Mouse (Mus musculus): ENCODE results near the gene Pfkm. TPM values are rescaled to one million over a fixed set of nuclear protein-coding genes. Genes with fewer than 3 reads are reported as not detected.

The Pfkm gene
- polyA plus RNA-seq, 1 experiment from 2014 or later, result 9.1 TPM

DNA sequence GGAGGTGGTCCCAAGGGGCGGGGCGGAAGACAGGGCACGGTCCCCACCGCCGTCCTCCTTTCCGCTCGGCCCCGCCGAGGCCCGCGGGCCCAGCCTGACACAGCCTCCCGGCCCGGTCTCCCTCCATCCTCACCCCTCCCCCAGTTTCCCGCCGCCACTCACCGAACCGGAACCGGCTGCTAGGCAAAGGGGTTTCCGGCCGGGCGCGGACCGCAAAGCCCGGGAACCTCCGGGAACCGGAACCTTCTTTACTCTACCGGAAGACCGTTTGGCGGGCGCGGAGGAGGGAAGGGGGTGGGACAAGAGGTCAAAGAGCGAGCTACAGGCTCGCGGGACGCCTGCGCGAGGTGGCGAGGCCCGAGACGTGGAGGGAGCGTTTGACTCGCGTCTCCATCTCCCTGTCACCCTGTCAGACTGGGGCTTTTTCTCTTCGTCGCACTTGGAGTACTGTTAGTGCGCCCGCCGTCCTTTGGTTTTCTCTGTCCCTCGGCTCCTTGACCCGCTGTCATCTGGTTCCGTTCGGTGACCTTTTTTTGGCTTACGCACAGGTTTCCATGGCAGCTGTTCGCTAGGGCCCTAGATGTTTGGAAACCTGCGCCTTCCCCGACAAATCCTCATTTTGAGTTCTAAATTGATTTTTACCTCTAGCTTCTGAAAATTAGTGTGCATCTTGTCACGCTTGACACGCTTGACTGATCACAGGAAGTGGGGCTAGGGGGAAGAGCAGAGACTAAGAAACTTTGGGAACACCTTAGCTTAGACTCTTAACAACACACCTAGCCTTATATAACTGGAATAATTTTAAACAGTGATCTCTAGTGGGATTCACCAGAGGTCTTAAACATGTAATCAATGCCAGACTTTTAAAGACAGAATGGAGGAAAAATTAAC lies 977 bp downstream of the Pfkm start, which contains the start of gene Senp1:
Gene Senp1 (minus strand): TSS at position 624 of the 891 bp plus-strand sequence.
- Histone ChIP-seq H3K9ac (replicated peaks) (peak within 1 kb of the TSS; percentile 97), H3K36me3 (replicated peaks; ENCODE audit: insufficient read depth, low read length) (no peaks in the 10 kb centered on the region), H3K4me2 (ENCODE audit: low read depth, low read length) (peak within 1 kb of the TSS; percentile 77), H3K9me3 (ENCODE audit: low read length) (no peaks in the 10 kb centered on the region), H3K27me3 (ENCODE audit: insufficient read depth, low read length) (no peaks in the 10 kb centered on the region), H3K4me3 (ENCODE audit: low read depth, low read length) (peak within 1 kb of the TSS; percentile 99), H3K4me1 (ENCODE audit: insufficient read depth) (peaks cover 8% of the 10 kb centered on the region; the same call in 1 of the 2 replicates), H3K27ac (ENCODE audit: low read depth) (peak within 1 kb of the TSS; percentile 98)
- DNase-seq (peak; percentile 93), ATAC-seq (peak; percentile 95)
- WGBS (ENCODE audit: insufficient replicate concordance), result under 1% methylated on average over 48 of the region's 58 CpGs
- no peak for TF ChIP-seq CTCF (IDR thresholded peaks at IDR 0.05; ENCODE audit: low read depth)
- peak; percentile 51; the same call in 1 of the 2 replicates for TF ChIP-seq EP300 (IDR thresholded peaks at IDR 0.05; ENCODE audit: low read depth)

DNA sequence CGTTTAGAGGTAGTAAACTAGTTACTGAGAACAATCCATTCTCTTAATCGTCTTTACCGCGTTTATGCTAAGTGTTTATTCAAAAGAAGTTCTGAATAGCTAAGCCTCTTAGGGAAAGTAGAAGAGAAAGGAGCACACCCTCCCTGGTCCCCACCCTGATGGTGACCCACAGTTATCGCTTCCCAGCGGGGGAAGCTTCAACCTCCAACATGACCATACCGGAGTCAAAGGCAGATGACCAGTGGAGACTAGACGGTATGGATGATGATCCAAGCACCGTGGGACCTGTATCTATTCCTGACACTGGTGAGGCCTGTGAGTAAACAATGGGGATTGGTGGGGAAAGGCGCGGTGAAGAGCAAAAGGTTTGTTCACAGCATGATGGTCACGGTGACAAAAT lies 2.5 kb downstream of the Pfkm start:
- Histone ChIP-seq H3K9me3 (ENCODE audit: low read length) (no peaks in the 10 kb centered on the region), H3K9ac (replicated peaks) (no peak overlapping the region), H3K4me3 (ENCODE audit: low read depth, low read length) (no peak overlapping the region), H3K36me3 (replicated peaks; ENCODE audit: insufficient read depth, low read length) (no peaks in the 10 kb centered on the region), H3K27ac (ENCODE audit: low read depth) (no peak overlapping the region), H3K4me1 (ENCODE audit: insufficient read depth) (peaks cover 8% of the 10 kb centered on the region; the same call in 1 of the 2 replicates), H3K27me3 (ENCODE audit: insufficient read depth, low read length) (no peaks in the 10 kb centered on the region), H3K4me2 (ENCODE audit: low read depth, low read length) (no peak overlapping the region)
- no peak for TF ChIP-seq EP300 (IDR thresholded peaks at IDR 0.05; ENCODE audit: low read depth)
- TF ChIP-seq CTCF (IDR thresholded peaks at IDR 0.05; ENCODE audit: low read depth), result no peak
- WGBS (ENCODE audit: insufficient replicate concordance), result 89% methylated on average over 12 of the region's 12 CpGs
- ATAC-seq (no peak), DNase-seq (no peak)

DNA sequence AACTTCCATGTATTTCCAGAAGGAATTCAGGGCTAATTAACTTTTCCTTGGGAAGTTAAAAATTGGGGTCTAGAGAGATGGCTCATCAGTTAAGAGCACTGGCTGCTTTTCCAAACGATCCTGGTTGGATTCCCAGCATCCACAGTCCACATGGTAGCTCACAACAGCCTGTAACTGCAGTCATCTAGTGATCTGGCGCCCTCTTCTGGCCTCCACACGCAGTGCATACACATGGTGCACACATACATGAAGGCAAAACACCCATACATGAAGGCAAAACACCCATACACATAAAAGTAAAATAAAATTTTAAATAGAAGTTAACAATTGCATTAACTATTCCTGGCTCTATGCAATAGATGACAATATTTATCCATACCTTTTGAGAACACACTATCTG lies 4.6 kb downstream of the Pfkm start:
- 58% methylated on average over 3 of the region's 3 CpGs for WGBS (ENCODE audit: insufficient replicate concordance)
- DNase-seq (peak; percentile 40), ATAC-seq (no peak)
- TF ChIP-seq CTCF (IDR thresholded peaks at IDR 0.05; ENCODE audit: low read depth) (peak; percentile 60), EP300 (IDR thresholded peaks at IDR 0.05; ENCODE audit: low read depth) (no peak)
- H3K27me3 ChIP-seq (ENCODE audit: insufficient read depth, low read length), result no peaks in the 10 kb centered on the region
- H3K9me3 ChIP-seq (ENCODE audit: low read length), result no peaks in the 10 kb centered on the region
- H3K4me1 ChIP-seq (ENCODE audit: insufficient read depth), result peaks cover 4% of the 10 kb centered on the region; the same call in 1 of the 2 replicates
- no peak overlapping the region for H3K4me2 ChIP-seq (ENCODE audit: low read depth, low read length)
- no peaks in the 10 kb centered on the region for H3K36me3 ChIP-seq (replicated peaks; ENCODE audit: insufficient read depth, low read length)
- H3K27ac ChIP-seq (ENCODE audit: low read depth), result no peak overlapping the region
- H3K9ac ChIP-seq (replicated peaks), result no peak overlapping the region
- H3K4me3 ChIP-seq (ENCODE audit: low read depth, low read length), result no peak overlapping the region

DNA sequence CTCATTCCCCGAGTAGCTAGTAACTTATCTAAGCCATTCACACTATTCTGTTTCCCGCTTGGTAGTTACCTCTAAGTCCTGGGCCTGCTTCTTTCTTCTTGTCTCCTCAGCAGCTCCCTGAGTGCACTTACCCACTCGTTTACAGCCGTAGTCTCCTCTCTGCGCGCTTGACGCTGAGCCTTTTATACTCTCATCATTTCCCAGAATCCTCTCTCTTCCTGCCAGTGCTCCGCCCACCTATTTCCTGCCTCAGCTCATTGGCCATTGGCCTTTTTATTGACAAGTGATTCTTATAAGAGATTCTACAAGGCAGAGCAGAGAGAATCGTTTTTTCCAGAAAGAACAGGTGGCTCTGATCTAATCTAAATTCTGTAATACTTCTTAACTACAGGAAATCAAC lies 6.1 kb downstream of the Pfkm start:
- no peak overlapping the region for H3K4me2 ChIP-seq (ENCODE audit: low read depth, low read length)
- WGBS (ENCODE audit: insufficient replicate concordance), result 84% methylated on average over 9 of the region's 9 CpGs
- no peak overlapping the region for H3K9ac ChIP-seq (replicated peaks)
- 0 out of 2 replicates have a peak, but pooled peaks cover 3% of the 10 kb centered on the region for H3K4me1 ChIP-seq (ENCODE audit: insufficient read depth)
- H3K27me3 ChIP-seq (ENCODE audit: insufficient read depth, low read length), result no peaks in the 10 kb centered on the region
- no peak for ATAC-seq
- no peaks in the 10 kb centered on the region for H3K9me3 ChIP-seq (ENCODE audit: low read length)
- no peaks in the 10 kb centered on the region for H3K36me3 ChIP-seq (replicated peaks; ENCODE audit: insufficient read depth, low read length)
- no peak overlapping the region for H3K27ac ChIP-seq (ENCODE audit: low read depth)
- no peak overlapping the region for H3K4me3 ChIP-seq (ENCODE audit: low read depth, low read length)
- DNase-seq, result no peak
- TF ChIP-seq EP300 (IDR thresholded peaks at IDR 0.05; ENCODE audit: low read depth) (no peak), CTCF (IDR thresholded peaks at IDR 0.05; ENCODE audit: low read depth) (no peak)

DNA sequence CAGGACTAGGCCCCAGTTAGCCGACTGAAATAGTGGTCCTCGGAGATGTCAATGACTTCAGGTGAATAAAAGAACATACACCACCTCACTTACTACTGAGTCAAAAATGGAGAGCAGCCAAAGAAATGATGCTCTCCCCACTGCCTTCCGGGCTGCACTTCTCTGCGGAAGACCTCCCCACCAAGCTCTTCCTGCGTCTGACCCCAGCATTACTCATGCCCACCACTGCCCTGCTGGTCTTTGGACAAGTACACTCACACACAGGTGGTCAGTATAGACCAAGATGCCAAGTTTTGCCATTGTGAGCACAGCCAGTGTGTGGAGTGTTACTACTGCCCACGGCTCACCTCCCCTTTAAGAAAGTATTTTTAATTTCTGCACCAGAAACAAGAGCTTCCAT lies 10.0 kb downstream of the Pfkm start:
- TF ChIP-seq EP300 (IDR thresholded peaks at IDR 0.05; ENCODE audit: low read depth), result no peak
- TF ChIP-seq CTCF (IDR thresholded peaks at IDR 0.05; ENCODE audit: low read depth), result no peak
- WGBS (ENCODE audit: insufficient replicate concordance), result 84% methylated on average over 6 of the region's 6 CpGs
- no peak for DNase-seq
- no peak for ATAC-seq
- H3K4me3 ChIP-seq (ENCODE audit: low read depth, low read length), result no peak overlapping the region
- no peaks in the 10 kb centered on the region for H3K9me3 ChIP-seq (ENCODE audit: low read length)
- no peaks in the 10 kb centered on the region for H3K36me3 ChIP-seq (replicated peaks; ENCODE audit: insufficient read depth, low read length)
- no peak overlapping the region for H3K4me2 ChIP-seq (ENCODE audit: low read depth, low read length)
- H3K27ac ChIP-seq (ENCODE audit: low read depth), result no peak overlapping the region
- no peaks in the 10 kb centered on the region for H3K27me3 ChIP-seq (ENCODE audit: insufficient read depth, low read length)
- no peaks in the 10 kb centered on the region for H3K4me1 ChIP-seq (ENCODE audit: insufficient read depth)
- H3K9ac ChIP-seq (replicated peaks), result no peak overlapping the region

GRCm38 (mm10) chr15:98106506-98106905 lies 14.1 kb downstream of the Pfkm start:
- TF ChIP-seq EP300 (IDR thresholded peaks at IDR 0.05; ENCODE audit: low read depth) (no peak), CTCF (IDR thresholded peaks at IDR 0.05; ENCODE audit: low read depth) (no peak)
- H3K4me1 ChIP-seq (ENCODE audit: insufficient read depth), result peaks cover 6% of the 10 kb centered on the region
- no peak overlapping the region for H3K4me2 ChIP-seq (ENCODE audit: low read depth, low read length)
- WGBS (ENCODE audit: insufficient replicate concordance), result 56% methylated on average over 6 of the region's 6 CpGs
- DNase-seq, result no peak
- no peak for ATAC-seq
- H3K4me3 ChIP-seq (ENCODE audit: low read depth, low read length), result no peak overlapping the region
- H3K36me3 ChIP-seq (replicated peaks; ENCODE audit: insufficient read depth, low read length), result no peaks in the 10 kb centered on the region
- H3K9me3 ChIP-seq (ENCODE audit: low read length), result no peaks in the 10 kb centered on the region
- no peak overlapping the region for H3K27ac ChIP-seq (ENCODE audit: low read depth)
- H3K9ac ChIP-seq (replicated peaks), result no peak overlapping the region
- H3K27me3 ChIP-seq (ENCODE audit: insufficient read depth, low read length), result no peaks in the 10 kb centered on the region

All from liver, postnatal 0 days (tissue).